Mouse (Mus musculus): ENCODE measurements at regions not wholly inside any gene's neighbourhood (a gene's known extent, or its start where the extent isn't known, plus 50 kb on each side); places are given as distances from the start of the nearest gene placed in this dataset.
"Not testable (repeated sequence)": the region's sequence is repeated elsewhere in the genome, so short reads cannot be mapped to it uniquely, and the experiment has no call there.

- DNase-seq (ENCODE audit: low spot score in 2 of 2) = no peak
- intact Hi-C loops (cut with DNase I) = no loop called here
Measured at GRCm38 (mm10) chr6:140243411-140244151, 180.3 kb upstream of the Plekha5 start.

- no peak for DNase-seq (ENCODE audit: low spot score in 2 of 2)
- intact Hi-C loops (cut with DNase I) = no loop called here
Measured at GRCm38 (mm10) chr6:140239356-140239755, 184.5 kb upstream of the Plekha5 start.

- no peak for DNase-seq (ENCODE audit: low spot score in 2 of 2)
- intact Hi-C loops (cut with DNase I) = no loop called here
Measured at GRCm38 (mm10) chr6:140231537-140231936, 190.3 kb upstream of the Plcz1 start.

- intact Hi-C loops (cut with DNase I) = no loop called here
- no peak for DNase-seq (ENCODE audit: low spot score in 2 of 2)
Measured at GRCm38 (mm10) chr6:140229295-140229694, 188.0 kb upstream of the Plcz1 start.

- intact Hi-C loops (cut with DNase I) = no loop called here
- DNase-seq (ENCODE audit: low spot score in 2 of 2) = no peak
Measured at GRCm38 (mm10) chr6:140228741-140229140, 187.5 kb upstream of the Plcz1 start.

- intact Hi-C loops (cut with DNase I) = no loop called here
- DNase-seq (ENCODE audit: low spot score in 2 of 2) = no peak
Measured at GRCm38 (mm10) chr6:140222534-140223324, 181.5 kb upstream of the Plcz1 start.

- no peak for DNase-seq (ENCODE audit: low spot score in 2 of 2)
- intact Hi-C loops (cut with DNase I) = no loop called here
Measured at GRCm38 (mm10) chr6:140221653-140222272, 180.5 kb upstream of the Plcz1 start.

GRCm38 (mm10) chr6:140218789-140219188, 177.5 kb upstream of the Plcz1 start:
- intact Hi-C loops (cut with DNase I) = no loop called here
- DNase-seq (ENCODE audit: low spot score in 2 of 2) = no peak

GRCm38 (mm10) chr6:140212403-140212802, 171.1 kb upstream of the Plcz1 start:
- DNase-seq (ENCODE audit: low spot score in 2 of 2) = no peak
- intact Hi-C loops (cut with DNase I) = no loop called here

GRCm38 (mm10) chr6:140210141-140210540, 168.9 kb upstream of the Plcz1 start:
- peak in 1 of 2 experiments; percentile 19 for DNase-seq (ENCODE audit: low spot score in 2 of 2)
- intact Hi-C loops (cut with DNase I) = no loop called here

- intact Hi-C loops (cut with DNase I) = no loop called here
- no peak for DNase-seq (ENCODE audit: low spot score in 2 of 2)
Measured at GRCm38 (mm10) chr6:140209083-140209482, 167.8 kb upstream of the Plcz1 start.

GRCm38 (mm10) chr6:140208375-140208774, 167.1 kb upstream of the Plcz1 start:
- intact Hi-C loops (cut with DNase I) = no loop called here
- DNase-seq (ENCODE audit: low spot score in 2 of 2) = no peak

GRCm38 (mm10) chr6:140206676-140207075, 165.4 kb upstream of the Plcz1 start:
- DNase-seq (ENCODE audit: low spot score in 2 of 2); intact Hi-C loops (cut with DNase I): not testable (repeated sequence)

GRCm38 (mm10) chr6:140201356-140201755, 160.1 kb upstream of the Plcz1 start:
- intact Hi-C loops (cut with DNase I) = no loop called here
- no peak for DNase-seq (ENCODE audit: low spot score in 2 of 2)

GRCm38 (mm10) chr6:140200322-140200721, 159.1 kb upstream of the Plcz1 start:
- no peak for DNase-seq (ENCODE audit: low spot score in 2 of 2)
- intact Hi-C loops (cut with DNase I) = no loop called here

GRCm38 (mm10) chr6:140198036-140198435, 156.8 kb upstream of the Plcz1 start:
- DNase-seq (ENCODE audit: low spot score in 2 of 2) = no peak
- intact Hi-C loops (cut with DNase I) = no loop called here

GRCm38 (mm10) chr6:140197113-140197675, 155.9 kb upstream of the Plcz1 start:
- intact Hi-C loops (cut with DNase I) = no loop called here
- no peak for DNase-seq (ENCODE audit: low spot score in 2 of 2)

GRCm38 (mm10) chr6:140194276-140194675, 153.0 kb upstream of the Plcz1 start:
- peak; percentile 13 to 28 for DNase-seq (ENCODE audit: low spot score in 2 of 2)
- intact Hi-C loops (cut with DNase I) = no loop called here

- intact Hi-C loops (cut with DNase I) = no loop called here
- DNase-seq (ENCODE audit: low spot score in 2 of 2) = peak; percentile 26 to 39
Measured at GRCm38 (mm10) chr6:140193084-140193939, 152.1 kb upstream of the Plcz1 start.
